Comparison of ENCODE assay signal across 8 mouse cellular contexts in genomic region chr7:19075231-19075630, GRCm38 (mm10). TPM values are rescaled to one million over a fixed set of nuclear protein-coding genes. Genes with fewer than 3 reads are reported as not detected.
DNase-seq lines count a peak whose midpoint lies in the region; ATAC-seq lines count a peak whose summit lies in the region.

No protein-coding gene starts in this region.

- no peak overlapping the region for H3K27ac ChIP-seq in heart, embryonic 14.5 days (replicated peaks in 1 of 2; ENCODE audit: control insufficient read depth in 1 of 2, insufficient read depth in 1 of 2, low read depth in 2 of 2, low read length in 2 of 2)
- 0 out of 2 replicates have a peak overlapping the region, but pooled peaks have one; percentile 40 for H3K27ac ChIP-seq in embryonic facial prominence, embryonic 10.5 days (replicated peaks)
- H3K27ac ChIP-seq in hindbrain, embryonic 15.5 days (replicated peaks): peak overlapping the region; percentile 61
- peak overlapping the region; percentile 54; the same call in 1 of the 2 replicates for H3K27ac ChIP-seq in midbrain, embryonic 14.5 days (replicated peaks; ENCODE audit: low read depth, low read length)

- H3K9me3 ChIP-seq in heart, embryonic 14.5 days (ENCODE audit: control insufficient read depth, low read length): no peaks in the 10 kb centered on the region
- no peaks in the 10 kb centered on the region for H3K9me3 ChIP-seq in embryonic facial prominence, embryonic 10.5 days
- H3K9me3 ChIP-seq in hindbrain, embryonic 15.5 days: no peaks in the 10 kb centered on the region
- H3K9me3 ChIP-seq in midbrain, embryonic 14.5 days (ENCODE audit: control insufficient read depth, low read length): no peaks in the 10 kb centered on the region

- peak overlapping the region; percentile 92 for H3K4me2 ChIP-seq in heart, embryonic 14.5 days (ENCODE audit: low read length)
- H3K4me2 ChIP-seq in hindbrain, embryonic 15.5 days: peak overlapping the region; percentile 58
- H3K4me2 ChIP-seq in midbrain, embryonic 14.5 days (ENCODE audit: low read length): peak overlapping the region; percentile 95

- WGBS in heart, embryonic 14.5 days: 57% methylated on average over 5 of the region's 5 CpGs
- WGBS in embryonic facial prominence, embryonic 10.5 days: 54% methylated on average over 5 of the region's 5 CpGs
- 63% methylated on average over 5 of the region's 5 CpGs for WGBS in hindbrain, embryonic 15.5 days
- 64% methylated on average over 5 of the region's 5 CpGs for WGBS in midbrain, embryonic 14.5 days

- peak overlapping the region; percentile 26 to 84 for H3K4me3 ChIP-seq in heart, embryonic 14.5 days (ENCODE audit: control insufficient read depth in 1 of 2, insufficient read depth in 1 of 2, low read depth in 1 of 2, low read length in 2 of 2)
- peak overlapping the region; percentile 99 for H3K4me3 ChIP-seq in embryonic facial prominence, embryonic 10.5 days
- peak overlapping the region; percentile 84 for H3K4me3 ChIP-seq in hindbrain, embryonic 15.5 days
- peak overlapping the region; percentile 95 for H3K4me3 ChIP-seq in midbrain, embryonic 14.5 days (replicated peaks; ENCODE audit: low read depth, low read length)

- intact Hi-C loops in heart, postnatal 10 days (cut with DNase I): no loop called here

- H3K27me3 ChIP-seq in heart, embryonic 14.5 days (ENCODE audit: control insufficient read depth, insufficient read depth, low read length): no peaks in the 10 kb centered on the region
- H3K27me3 ChIP-seq in embryonic facial prominence, embryonic 10.5 days (replicated peaks; ENCODE audit: low read depth, poor library complexity, severe bottlenecking): no peaks in the 10 kb centered on the region
- no peaks in the 10 kb centered on the region for H3K27me3 ChIP-seq in hindbrain, embryonic 15.5 days
- H3K27me3 ChIP-seq in midbrain, embryonic 14.5 days (ENCODE audit: control insufficient read depth, insufficient read depth, low read length): no peaks in the 10 kb centered on the region

- H3K4me1 ChIP-seq in heart, embryonic 14.5 days (ENCODE audit: control insufficient read depth in 2 of 2, insufficient read depth in 2 of 2, low read length in 2 of 2): peaks cover 13 to 27% of the 10 kb centered on the region in 2 experiments
- H3K4me1 ChIP-seq in embryonic facial prominence, embryonic 10.5 days: peaks cover 25% of the 10 kb centered on the region
- peaks cover 22% of the 10 kb centered on the region for H3K4me1 ChIP-seq in hindbrain, embryonic 15.5 days (replicated peaks)
- H3K4me1 ChIP-seq in midbrain, embryonic 14.5 days (ENCODE audit: control insufficient read depth, insufficient read depth, low read length): peaks cover 15% of the 10 kb centered on the region

- no peak for ATAC-seq in heart, embryonic 14.5 days (ENCODE audit: insufficient number of reproducible peaks, insufficient read depth, low FRiP score, low read depth)
- ATAC-seq in hindbrain, embryonic 15.5 days (ENCODE audit: low FRiP score, low read depth): 0 out of 2 replicates have a peak, but pooled peaks have one; percentile 6
- ATAC-seq in midbrain, embryonic 14.5 days (ENCODE audit: low FRiP score, low TSS enrichment): no peak
- ATAC-seq in granulocyte monocyte progenitor cell, adult 5-6 weeks (replicated peaks; ENCODE audit: poor library complexity, severe bottlenecking): no peak

- no peak for DNase-seq in heart, postnatal 10 days
- no peak for DNase-seq in embryonic facial prominence, embryonic 10.5 days (ENCODE audit: low spot score)
- DNase-seq in midbrain, embryonic 14.5 days: no peak
- DNase-seq in MN1 (ENCODE audit: low spot score): no peak
- no peak for DNase-seq in adrenal gland, postnatal 10 days

- peaks cover 25% of the 10 kb centered on the region for H3K36me3 ChIP-seq in heart, embryonic 14.5 days (ENCODE audit: control insufficient read depth, insufficient read depth, low read length)
- peaks cover 28% of the 10 kb centered on the region for H3K36me3 ChIP-seq in embryonic facial prominence, embryonic 10.5 days (replicated peaks)
- peaks cover 18% of the 10 kb centered on the region for H3K36me3 ChIP-seq in hindbrain, embryonic 15.5 days
- H3K36me3 ChIP-seq in midbrain, embryonic 14.5 days (ENCODE audit: control insufficient read depth, insufficient read depth, low read length): peaks cover 25% of the 10 kb centered on the region

- H3K9ac ChIP-seq in heart, embryonic 14.5 days (ENCODE audit: low read length): peak overlapping the region; percentile 54
- H3K9ac ChIP-seq in hindbrain, embryonic 15.5 days: 0 out of 2 replicates have a peak overlapping the region, but pooled peaks have one; percentile 21
- H3K9ac ChIP-seq in midbrain, embryonic 14.5 days (replicated peaks; ENCODE audit: low read length): no peak overlapping the region

RNA-seq across cellular contexts. Expression of gene Dmwd, which starts 0.8 kb away (rescaled TPM):
- polyA plus RNA-seq in heart, embryonic 14.5 days (2014; fragmentation: Nextera tagmentation; extraction: Ambion mirVana): 19.6 and 20.4 TPM in 2 replicates
- total RNA-seq in heart, postnatal 10 days (2021): 10 to 100 TPM; 48.4 to 50.7 TPM
- 16.8 and 18.0 TPM in 2 replicates for polyA plus RNA-seq in embryonic facial prominence, embryonic 10.5 days (2016; fragmentation: Nextera tagmentation; extraction: Ambion mirVana)
- 36.2 and 42.5 TPM in 2 replicates for polyA plus RNA-seq in hindbrain, embryonic 15.5 days (2015; fragmentation: Nextera tagmentation; extraction: Ambion mirVana)
- polyA plus RNA-seq in midbrain, embryonic 14.5 days (2014; fragmentation: Nextera tagmentation; extraction: Ambion mirVana): 33.2 and 39.2 TPM in 2 replicates
- total RNA-seq in granulocyte monocyte progenitor cell, adult 5-6 weeks (2014; fragmentation: Nextera tagmentation): 2.2 and 4.9 TPM in 2 replicates
- 0.99 and 3.4 TPM in 2 replicates for total RNA-seq in granulocyte monocyte progenitor cell, adult 5-6 weeks (2017)
- total RNA-seq in adrenal gland, postnatal 10 days (2021): 10 to 100 TPM; 43.5 to 48.4 TPM

RNA-seq across cellular contexts. Expression of gene Dmpk, which starts 8.4 kb away (rescaled TPM):
- polyA plus RNA-seq in heart, embryonic 14.5 days (2014; fragmentation: Nextera tagmentation; extraction: Ambion mirVana): 31.1 and 36.0 TPM in 2 replicates
- total RNA-seq in heart, postnatal 10 days (2021): 100 to 1,000 TPM; 288 to 299 TPM
- polyA plus RNA-seq in embryonic facial prominence, embryonic 10.5 days (2016; fragmentation: Nextera tagmentation; extraction: Ambion mirVana): 7.0 and 9.1 TPM in 2 replicates
- 10.5 and 10.9 TPM in 2 replicates for polyA plus RNA-seq in hindbrain, embryonic 15.5 days (2015; fragmentation: Nextera tagmentation; extraction: Ambion mirVana)
- 9.8 and 13.2 TPM in 2 replicates for polyA plus RNA-seq in midbrain, embryonic 14.5 days (2014; fragmentation: Nextera tagmentation; extraction: Ambion mirVana)
- 0.32 TPM in 1 of 2 replicates, not detected in the other for total RNA-seq in granulocyte monocyte progenitor cell, adult 5-6 weeks (2014; fragmentation: Nextera tagmentation)
- total RNA-seq in granulocyte monocyte progenitor cell, adult 5-6 weeks (2017): 1.0 TPM in 1 of 2 replicates, not detected in the other
- 10 to 100 TPM; 51.8 to 93.9 TPM for total RNA-seq in adrenal gland, postnatal 10 days (2021)

RNA-seq across cellular contexts. Expression of gene Six5, which starts 19.2 kb away (rescaled TPM):
- polyA plus RNA-seq in heart, embryonic 14.5 days (2014; fragmentation: Nextera tagmentation; extraction: Ambion mirVana): 7.3 and 8.3 TPM in 2 replicates
- total RNA-seq in heart, postnatal 10 days (2021): 10 to 100 TPM in 1 of 2 experiments, 1 to 10 TPM in 1; 7.9 to 11.2 TPM
- 6.3 and 7.6 TPM in 2 replicates for polyA plus RNA-seq in embryonic facial prominence, embryonic 10.5 days (2016; fragmentation: Nextera tagmentation; extraction: Ambion mirVana)
- polyA plus RNA-seq in hindbrain, embryonic 15.5 days (2015; fragmentation: Nextera tagmentation; extraction: Ambion mirVana): 2.5 and 2.6 TPM in 2 replicates
- 1.5 and 2.5 TPM in 2 replicates for polyA plus RNA-seq in midbrain, embryonic 14.5 days (2014; fragmentation: Nextera tagmentation; extraction: Ambion mirVana)
- 4.0 and 8.1 TPM in 2 replicates for total RNA-seq in granulocyte monocyte progenitor cell, adult 5-6 weeks (2014; fragmentation: Nextera tagmentation)
- total RNA-seq in granulocyte monocyte progenitor cell, adult 5-6 weeks (2017): 1.6 and 2.7 TPM in 2 replicates
- total RNA-seq in adrenal gland, postnatal 10 days (2021): 10 to 100 TPM; 12.3 to 17.3 TPM

RNA-seq across cellular contexts. Expression of gene Rsph6a, which starts 20.7 kb away (rescaled TPM):
- polyA plus RNA-seq in heart, embryonic 14.5 days (2014; fragmentation: Nextera tagmentation; extraction: Ambion mirVana): not detected in 2 replicates
- total RNA-seq in heart, postnatal 10 days (2021): not detected
- not detected in 2 replicates for polyA plus RNA-seq in embryonic facial prominence, embryonic 10.5 days (2016; fragmentation: Nextera tagmentation; extraction: Ambion mirVana)
- 0.16 and 0.31 TPM in 2 replicates for polyA plus RNA-seq in hindbrain, embryonic 15.5 days (2015; fragmentation: Nextera tagmentation; extraction: Ambion mirVana)
- polyA plus RNA-seq in midbrain, embryonic 14.5 days (2014; fragmentation: Nextera tagmentation; extraction: Ambion mirVana): 0.12 and 0.21 TPM in 2 replicates
- total RNA-seq in granulocyte monocyte progenitor cell, adult 5-6 weeks (2014; fragmentation: Nextera tagmentation): not detected in 2 replicates
- not detected in 2 replicates for total RNA-seq in granulocyte monocyte progenitor cell, adult 5-6 weeks (2017)
- total RNA-seq in adrenal gland, postnatal 10 days (2021): not detected

RNA-seq across cellular contexts. Expression of gene Gm4969, which starts 42.9 kb away (rescaled TPM):
- polyA plus RNA-seq in heart, embryonic 14.5 days (2014; fragmentation: Nextera tagmentation; extraction: Ambion mirVana): 1.2 TPM in 2 replicates
- total RNA-seq in heart, postnatal 10 days (2021): under 1 TPM; 0.07 to 0.19 TPM
- 0.99 and 1.9 TPM in 2 replicates for polyA plus RNA-seq in embryonic facial prominence, embryonic 10.5 days (2016; fragmentation: Nextera tagmentation; extraction: Ambion mirVana)
- polyA plus RNA-seq in hindbrain, embryonic 15.5 days (2015; fragmentation: Nextera tagmentation; extraction: Ambion mirVana): 6.9 and 8.1 TPM in 2 replicates
- 5.2 and 5.8 TPM in 2 replicates for polyA plus RNA-seq in midbrain, embryonic 14.5 days (2014; fragmentation: Nextera tagmentation; extraction: Ambion mirVana)
- total RNA-seq in granulocyte monocyte progenitor cell, adult 5-6 weeks (2014; fragmentation: Nextera tagmentation): 0.71 TPM in 1 of 2 replicates, not detected in the other
- 0.05 TPM in 1 of 2 replicates, not detected in the other for total RNA-seq in granulocyte monocyte progenitor cell, adult 5-6 weeks (2017)
- total RNA-seq in adrenal gland, postnatal 10 days (2021): under 1 TPM; 0.21 to 0.24 TPM

Comparison
In these comparisons a context has a peak if more than half of its experiments do, and no peak if none do; other contexts are left out.
1. H3K27ac ChIP-seq: peak in embryonic facial prominence, embryonic 10.5 days (single experiment), hindbrain, embryonic 15.5 days (single experiment) and midbrain, embryonic 14.5 days (single experiment); none in heart, embryonic 14.5 days (0 of 2).
2. Peak in every context shown above with its lines, with median percentiles within 50 percentile points of each other: H3K4me2 ChIP-seq and H3K4me3 ChIP-seq.